24 mouse cellular contexts compared by ENCODE assay signal in genomic region chr7:111724004-111724403, GRCm38 (mm10). TPM values are rescaled to one million over a fixed set of nuclear protein-coding genes. Genes with fewer than 3 reads are reported as not detected.
A peak's percentile ranks its signal among the peaks of the same experiment; 100 is the strongest.
DNase-seq lines count a peak whose midpoint lies in the region; ATAC-seq lines count a peak whose summit lies in the region.
"Had no signal": no experiment of that assay in that cellular context is flagged by ENCODE, and none has a peak within 500 bp of the region (broad histone marks: within the 10 kb centered on the region; RNA-seq: fewer than 3 reads in every experiment).

No protein-coding gene starts in this region.

- peak overlapping the region; percentile 13; the same call in 1 of the 2 replicates for H3K27ac ChIP-seq in heart, embryonic 12.5 days (ENCODE audit: poor library complexity, severe bottlenecking)
- H3K27ac ChIP-seq in heart, embryonic 11.5 days (ENCODE audit: low read depth, low read length): no peak overlapping the region
- H3K27ac ChIP-seq in stomach, embryonic 14.5 days (ENCODE audit: low read length): peak overlapping the region; percentile 23; the same call in 1 of the 2 replicates
- H3K27ac ChIP-seq: hindbrain, embryonic 15.5 days had no signal

- no peaks in the 10 kb centered on the region for H3K9me3 ChIP-seq in heart, embryonic 12.5 days (replicated peaks)
- no peaks in the 10 kb centered on the region for H3K9me3 ChIP-seq in heart, embryonic 11.5 days (replicated peaks; ENCODE audit: control insufficient read depth, low read length)
- no peaks in the 10 kb centered on the region for H3K9me3 ChIP-seq in stomach, embryonic 14.5 days (ENCODE audit: control insufficient read depth, low read depth, low read length)
- H3K9me3 ChIP-seq: embryonic facial prominence, embryonic 12.5 days; heart, embryonic 13.5 days; hindbrain, embryonic 15.5 days had no signal

- no peak overlapping the region for H3K9ac ChIP-seq in heart, embryonic 12.5 days
- no peak overlapping the region for H3K9ac ChIP-seq in heart, embryonic 11.5 days (ENCODE audit: low read depth, low read length)
- H3K9ac ChIP-seq in stomach, embryonic 14.5 days (replicated peaks; ENCODE audit: low read depth, low read length): no peak overlapping the region
- H3K9ac ChIP-seq: embryonic facial prominence, embryonic 12.5 days; heart, embryonic 13.5 days; hindbrain, embryonic 15.5 days had no signal

- H3K4me2 ChIP-seq in heart, embryonic 12.5 days: no peak overlapping the region
- no peak overlapping the region for H3K4me2 ChIP-seq in heart, embryonic 11.5 days
- no peak overlapping the region for H3K4me2 ChIP-seq in stomach, embryonic 14.5 days (replicated peaks; ENCODE audit: low read depth, low read length)
- H3K4me2 ChIP-seq: embryonic facial prominence, embryonic 12.5 days; heart, embryonic 13.5 days; hindbrain, embryonic 15.5 days had no signal

- peak; percentile 27 for DNase-seq in urinary bladder, postnatal 14 days (ENCODE audit: low spot score)
- DNase-seq in urinary bladder, postnatal 10 days (ENCODE audit: low spot score): no peak
- no peak for DNase-seq in thymus, postnatal 25 days
- DNase-seq in yolk sac, embryonic 10.5 days (ENCODE audit: low spot score): no peak
- DNase-seq: adrenal gland, postnatal 10 days; adrenal gland, postnatal 36 days; B cell, adult 2 months; cerebellum, adult 18-20 months; cerebellum, adult 9-10 months; cerebellum, postnatal 14 days; gastrocnemius, postnatal 10 days; gastrocnemius, postnatal 36 days; heart, adult 11 months; heart, postnatal 14 days; heart, postnatal 4 days had no signal

- ATAC-seq in heart, embryonic 12.5 days (ENCODE audit: insufficient number of reproducible peaks, low FRiP score): no peak
- no peak for ATAC-seq in heart, embryonic 11.5 days (replicated peaks; ENCODE audit: insufficient number of reproducible peaks, low FRiP score, low TSS enrichment)
- no peak for ATAC-seq in stomach, embryonic 14.5 days (ENCODE audit: insufficient number of reproducible peaks, insufficient read depth, low FRiP score, low read depth)
- ATAC-seq: forebrain, embryonic 14.5 days; Patski had no signal

- no peaks in the 10 kb centered on the region for H3K27me3 ChIP-seq in heart, embryonic 12.5 days (replicated peaks)
- H3K27me3 ChIP-seq in heart, embryonic 11.5 days (ENCODE audit: control insufficient read depth, insufficient read depth, low read length): no peaks in the 10 kb centered on the region
- H3K27me3 ChIP-seq in stomach, embryonic 14.5 days (ENCODE audit: control insufficient read depth, insufficient read depth, low read length): no peaks in the 10 kb centered on the region
- H3K27me3 ChIP-seq: embryonic facial prominence, embryonic 12.5 days; heart, embryonic 13.5 days; hindbrain, embryonic 15.5 days; Patski had no signal

- H3K4me1 ChIP-seq in heart, embryonic 12.5 days (replicated peaks): peaks cover 40% of the 10 kb centered on the region
- peaks cover 9% of the 10 kb centered on the region for H3K4me1 ChIP-seq in heart, embryonic 11.5 days (ENCODE audit: control insufficient read depth, insufficient read depth, low read length)
- H3K4me1 ChIP-seq in stomach, embryonic 14.5 days (ENCODE audit: control insufficient read depth, insufficient read depth, low read length): peaks cover 20% of the 10 kb centered on the region

- no peaks in the 10 kb centered on the region for H3K36me3 ChIP-seq in heart, embryonic 12.5 days
- no peaks in the 10 kb centered on the region for H3K36me3 ChIP-seq in heart, embryonic 11.5 days (ENCODE audit: control insufficient read depth, insufficient read depth, low read length)
- no peaks in the 10 kb centered on the region for H3K36me3 ChIP-seq in stomach, embryonic 14.5 days (ENCODE audit: control insufficient read depth, insufficient read depth, low read length)
- H3K36me3 ChIP-seq: embryonic facial prominence, embryonic 12.5 days; G1E; heart, embryonic 13.5 days; hindbrain, embryonic 15.5 days had no signal

- WGBS in heart, embryonic 12.5 days: 81% methylated on average over 4 of the region's 4 CpGs
- 74% methylated on average over 4 of the region's 4 CpGs for WGBS in heart, embryonic 11.5 days (ENCODE audit: insufficient replicate concordance)
- WGBS in stomach, embryonic 14.5 days: 68% methylated on average over 4 of the region's 4 CpGs

- no peak overlapping the region for H3K4me3 ChIP-seq in heart, embryonic 12.5 days
- H3K4me3 ChIP-seq in heart, embryonic 11.5 days (ENCODE audit: low read depth, low read length): no peak overlapping the region
- no peak overlapping the region for H3K4me3 ChIP-seq in stomach, embryonic 14.5 days (ENCODE audit: low read depth, low read length)
- H3K4me3 ChIP-seq: embryonic facial prominence, embryonic 12.5 days; heart, embryonic 13.5 days; hindbrain, embryonic 15.5 days had no signal

RNA-seq across cellular contexts. Expression of gene Galnt18, which starts 55.8 kb away (rescaled TPM):
- polyA plus RNA-seq in heart, embryonic 12.5 days (2016; fragmentation: Nextera tagmentation; extraction: Ambion mirVana): 11.1 and 11.5 TPM in 2 replicates
- polyA plus RNA-seq in heart, embryonic 11.5 days (2014; fragmentation: Nextera tagmentation; extraction: Ambion mirVana): 6.1 and 6.6 TPM in 2 replicates
- 40.8 and 40.9 TPM in 2 replicates for polyA plus RNA-seq in stomach, embryonic 14.5 days (2014; fragmentation: Nextera tagmentation; extraction: Ambion mirVana)
- polyA plus RNA-seq: G1E had no signal
